Mouse (Mus musculus): ENCODE data around the gene Nav2.
A peak's percentile ranks its signal among the peaks of the same experiment; 100 is the strongest.

GRCm38 (mm10) chr7:49047336-49047735, 138.8 kb downstream of the Nav2 start:
- TF ChIP-seq E2F4 (IDR thresholded peaks at IDR 0.05; ENCODE audit: insufficient read depth) = no peak
- no peak for TF ChIP-seq TCF12 (IDR thresholded peaks at IDR 0.05; ENCODE audit: insufficient read depth, poor library complexity, severe bottlenecking)
- TF ChIP-seq POLR2A (IDR thresholded peaks at IDR 0.05; ENCODE audit: insufficient read length, low read depth) = no peak
- no peak for TF ChIP-seq SRF (IDR thresholded peaks at IDR 0.05; ENCODE audit: control insufficient read depth, insufficient read length, low read depth)
- peak in 1 of 3 experiments; percentile 46 for TF ChIP-seq MYOG (IDR thresholded peaks at IDR 0.05; ENCODE audit: control insufficient read depth in 1 of 3, insufficient read depth in 1 of 3, insufficient read length in 2 of 3, low read depth in 2 of 3)
- no peak for TF ChIP-seq POLR2AphosphoS2 (IDR thresholded peaks at IDR 0.05; ENCODE audit: insufficient read length, low read depth)
- peak; percentile 44 for TF ChIP-seq USF1 (IDR thresholded peaks at IDR 0.05; ENCODE audit: low read depth)
- peak in 1 of 3 experiments; percentile 7 for TF ChIP-seq MYOD1 (IDR thresholded peaks at IDR 0.05; ENCODE audit: control insufficient read depth in 1 of 3, insufficient read length in 2 of 3, low read depth in 2 of 3)
- TF ChIP-seq MAX (IDR thresholded peaks at IDR 0.05; ENCODE audit: low read depth) = no peak
- TF ChIP-seq REST (IDR thresholded peaks at IDR 0.05; ENCODE audit: insufficient read depth, insufficient read length) = no peak
- TF ChIP-seq TCF3 (IDR thresholded peaks at IDR 0.05; ENCODE audit: insufficient read length, low read depth) = no peak
- TF ChIP-seq CEBPB (IDR thresholded peaks at IDR 0.05; ENCODE audit: insufficient read depth, poor library complexity, severe bottlenecking) = no peak
